Mouse (Mus musculus) thymus, postnatal 36 days (tissue): ENCODE data around the gene Znrf1.

Experiments used
- DNase-seq, 2 experiments: peaks; one replicate each; pipeline ENCODE4 v3.0.0; 2022; ENCODE audit warnings: mixed read lengths in 2 of 2

Znrf1 gene

DNA sequence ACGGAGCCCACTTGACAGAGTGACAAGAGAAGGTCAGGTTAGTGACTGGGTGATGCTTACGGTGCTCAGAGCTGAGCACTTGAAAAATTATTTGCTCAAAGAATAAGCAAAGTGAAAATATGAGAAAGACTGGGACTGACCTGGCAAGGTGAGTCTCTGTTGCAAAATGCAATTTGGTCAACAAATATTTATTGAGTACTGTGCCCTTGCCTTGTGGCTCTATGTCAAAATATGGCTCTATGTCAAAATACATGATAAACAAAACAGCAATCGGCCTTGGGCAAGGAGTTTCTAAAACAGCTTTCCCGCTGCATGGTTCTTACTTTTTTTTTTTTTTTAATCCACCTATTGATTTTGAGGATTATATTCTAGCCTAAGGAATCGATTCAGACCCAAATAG, 406 bp upstream of the Znrf1 start:
- DNase-seq: no peak

DNA sequence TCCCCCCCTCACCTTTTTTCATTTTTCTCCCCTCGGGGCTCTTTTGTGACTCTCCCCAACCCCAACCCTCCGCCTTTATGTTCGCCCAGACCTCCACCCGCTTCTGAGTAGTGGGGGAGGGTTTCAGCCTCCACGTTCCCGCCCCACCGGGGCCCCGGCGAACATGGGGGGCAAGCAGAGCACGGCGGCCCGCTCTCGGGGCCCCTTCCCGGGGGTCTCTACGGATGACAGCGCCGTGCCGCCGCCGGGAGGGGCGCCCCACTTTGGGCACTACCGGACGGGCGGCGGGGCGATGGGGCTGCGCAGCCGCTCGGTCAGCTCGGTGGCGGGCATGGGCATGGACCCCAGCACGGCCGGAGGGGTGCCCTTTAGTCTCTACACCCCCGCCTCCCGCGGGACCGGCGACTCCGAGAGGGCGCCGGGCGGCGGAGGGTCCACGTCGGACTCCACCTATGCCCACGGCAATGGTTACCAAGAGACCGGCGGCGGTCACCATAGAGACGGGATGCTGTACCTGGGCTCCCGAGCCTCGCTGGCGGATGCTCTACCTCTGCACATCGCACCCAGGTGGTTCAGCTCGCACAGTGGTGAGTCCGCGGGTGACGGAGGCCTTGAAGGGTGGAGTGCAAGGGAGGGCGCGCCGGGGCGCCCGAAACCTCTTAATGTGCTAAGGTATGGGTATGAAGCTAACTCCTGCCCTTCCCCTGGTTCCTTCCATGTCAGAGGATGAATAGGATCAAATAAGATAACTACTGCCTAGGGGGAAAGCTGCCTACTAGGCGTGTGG, 1.3 kb downstream of the Znrf1 start:
- DNase-seq: peak; percentile 79 to 84

DNA sequence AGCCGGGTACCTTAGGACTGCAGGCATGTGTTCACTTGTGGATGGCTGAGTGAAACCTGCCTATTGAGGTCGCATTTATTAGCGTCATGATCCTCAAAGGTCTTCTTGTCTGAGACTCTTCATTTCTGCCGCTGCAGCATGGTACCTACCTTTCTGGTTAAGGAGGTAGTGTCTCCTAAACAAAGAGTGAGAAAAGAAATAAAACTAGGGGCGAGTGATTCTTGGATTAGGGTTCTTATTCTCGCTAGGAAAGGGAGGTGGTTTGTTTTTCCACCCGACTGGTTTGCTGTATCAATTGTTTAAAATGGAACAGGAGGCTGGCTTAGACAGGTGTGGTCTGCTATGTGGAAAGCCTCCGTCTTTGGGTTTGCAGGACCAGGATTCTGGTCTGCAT, 1.9 kb downstream of the Znrf1 start:
- no peak for DNase-seq

DNA sequence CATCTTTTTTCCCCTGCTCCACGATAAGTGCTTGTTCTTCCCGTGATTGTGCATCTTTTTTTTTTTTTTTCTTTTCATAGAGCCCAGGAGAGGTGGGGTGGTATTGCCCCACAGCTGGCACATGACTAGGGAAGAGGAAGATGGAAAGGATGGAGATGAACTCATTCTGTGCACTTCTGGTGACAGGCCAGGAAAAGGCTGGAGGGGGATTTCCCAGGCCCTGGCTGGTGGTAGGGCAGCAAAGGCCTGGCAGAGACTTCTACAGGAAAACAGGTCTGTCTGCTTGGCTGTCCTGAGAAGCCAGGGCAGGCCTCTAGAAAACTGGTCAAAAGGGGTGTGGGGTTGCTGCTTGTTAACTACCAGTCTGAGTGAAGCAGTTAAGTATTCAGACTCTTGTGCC, 2.3 kb downstream of the Znrf1 start:
- DNase-seq: peak; percentile 45

DNA sequence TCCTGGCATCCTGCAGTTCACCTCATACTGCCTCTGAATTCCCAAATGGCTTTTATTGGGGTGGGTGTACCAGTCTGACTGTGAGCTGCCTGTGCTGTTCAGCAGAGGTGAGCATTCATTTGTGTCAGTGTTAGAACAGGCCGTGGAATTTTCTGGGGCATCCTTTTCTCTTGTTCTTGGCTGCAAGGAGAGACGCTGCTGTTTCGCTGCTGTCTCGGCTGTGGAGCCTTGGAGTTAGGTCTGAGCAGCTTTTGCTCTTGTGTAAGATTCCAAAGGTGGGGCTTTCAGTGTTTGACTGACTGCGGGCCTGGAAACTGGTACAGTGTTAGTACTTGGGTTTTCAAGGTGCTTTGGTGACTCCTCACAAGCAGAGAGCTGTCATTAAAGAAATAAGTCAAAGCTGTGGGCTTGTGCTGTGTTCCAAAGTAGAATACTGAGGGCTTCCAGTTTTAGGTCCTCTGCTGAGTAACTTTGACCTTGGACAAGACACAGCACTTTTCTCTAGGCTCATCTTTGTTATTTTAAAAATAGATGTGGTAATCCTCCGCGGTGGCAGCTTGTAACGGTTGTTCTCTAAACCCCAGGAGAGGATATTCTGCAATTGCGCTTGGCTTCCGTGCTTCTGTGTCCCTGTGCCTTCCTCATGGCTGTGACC, 3.7 kb downstream of the Znrf1 start:
- DNase-seq: peak; percentile 40 to 59

DNA sequence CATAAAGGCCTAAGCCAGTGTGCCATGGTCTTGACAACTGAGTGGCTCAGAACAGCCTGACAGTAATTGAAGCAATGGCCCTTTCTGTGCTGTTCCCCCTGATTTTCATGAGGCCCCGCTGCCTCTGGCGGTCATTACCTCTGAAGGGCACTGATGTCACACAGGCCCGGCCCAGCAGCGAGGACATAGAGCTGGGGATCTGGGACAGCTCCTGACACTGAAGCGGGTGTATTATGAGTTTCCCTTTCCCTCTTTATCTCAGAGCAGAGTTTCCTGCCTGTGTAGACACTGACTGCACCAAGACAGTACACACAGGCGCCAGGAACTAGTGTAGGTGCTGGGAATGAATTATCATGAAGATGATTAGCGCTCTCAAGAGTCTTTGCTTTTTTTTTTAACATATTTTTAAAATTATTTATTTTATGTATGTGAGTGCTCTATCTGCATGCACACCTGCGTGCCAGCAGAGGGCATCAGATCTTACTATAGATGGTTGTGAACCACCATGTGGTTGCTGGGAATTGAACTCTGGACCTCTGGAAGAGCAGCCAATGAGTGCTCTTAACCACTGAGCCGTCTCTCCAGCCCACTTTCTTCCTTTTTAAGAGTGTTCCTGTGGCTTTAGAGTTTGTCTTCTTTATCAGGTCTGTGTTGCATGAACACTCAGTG, 7.9 kb downstream of the Znrf1 start:
- DNase-seq: no peak

DNA sequence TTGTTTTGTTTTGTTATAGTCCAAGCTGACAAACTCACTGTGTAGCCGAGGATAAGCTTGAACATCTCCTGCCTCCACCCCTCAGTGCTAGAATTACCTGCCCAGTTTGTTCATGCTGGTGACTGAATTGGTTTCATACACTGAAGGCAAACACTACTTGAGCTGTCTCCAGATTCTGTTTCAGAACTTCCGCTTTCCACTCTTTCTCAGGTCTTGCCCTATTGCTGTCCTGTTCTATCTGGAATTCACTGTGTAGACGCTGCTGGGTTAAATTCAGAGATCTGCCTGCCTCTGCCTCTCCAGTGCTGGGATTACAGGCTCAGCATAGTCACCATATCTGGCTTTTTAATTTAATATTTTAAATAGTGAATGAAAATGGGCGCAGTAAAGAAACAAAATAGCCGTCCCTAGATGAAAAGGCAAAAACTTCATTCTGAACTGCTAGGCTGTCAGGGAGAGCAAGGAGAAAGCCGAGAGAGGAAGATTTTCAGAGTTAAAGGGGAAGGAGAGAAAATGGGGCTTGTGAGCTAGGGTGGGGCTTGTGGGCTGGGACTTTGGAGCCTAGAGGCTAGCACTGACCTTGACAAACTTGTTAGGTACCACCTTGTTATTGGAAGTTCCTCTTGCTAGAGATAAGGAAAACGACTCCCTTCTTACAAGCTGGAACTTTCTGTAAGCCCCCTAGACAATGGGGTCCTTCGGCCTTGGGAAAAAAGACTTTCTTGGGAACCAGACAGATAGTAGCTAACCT, 9.7 kb downstream of the Znrf1 start:
- DNase-seq: no peak

DNA sequence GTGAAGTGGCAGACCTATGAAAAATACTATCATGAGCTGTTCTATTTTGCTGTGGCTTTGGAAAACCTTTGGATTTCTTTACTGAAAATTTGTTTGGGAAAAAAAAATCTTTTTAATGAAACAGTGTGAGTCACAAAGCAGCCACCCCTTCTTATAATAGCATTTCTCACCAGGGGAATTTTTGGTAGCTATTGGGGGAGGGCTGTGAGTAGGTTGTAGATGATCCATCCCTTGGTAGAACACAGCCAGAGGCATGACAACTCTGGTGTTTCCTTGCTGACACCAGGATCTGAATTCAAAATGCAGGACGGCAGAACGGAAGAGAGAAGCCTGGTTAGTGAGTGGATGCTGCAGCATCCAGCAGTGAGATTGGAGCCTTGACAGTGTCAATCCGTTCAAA, 11.2 kb downstream of the Znrf1 start:
- DNase-seq: no peak

DNA sequence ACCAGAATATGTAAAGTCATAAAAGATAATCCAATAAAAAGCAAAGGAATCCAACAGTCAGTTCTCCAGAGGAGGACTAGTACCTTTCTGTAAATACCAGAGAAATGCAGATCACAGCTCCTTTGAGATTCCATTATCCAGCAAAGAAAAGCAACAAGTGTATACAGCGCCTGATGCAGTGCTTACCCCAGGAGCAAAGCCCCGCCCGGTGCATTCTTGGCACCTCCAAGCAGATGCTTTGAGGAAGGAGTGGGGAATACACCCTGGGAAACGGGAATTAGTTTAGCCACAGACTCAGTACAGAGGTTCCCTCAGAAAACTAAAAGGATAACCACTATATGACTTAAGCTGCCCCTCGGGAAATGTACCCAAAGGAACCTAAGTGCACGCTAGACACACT, 12.3 kb downstream of the Znrf1 start:
- no peak for DNase-seq

DNA sequence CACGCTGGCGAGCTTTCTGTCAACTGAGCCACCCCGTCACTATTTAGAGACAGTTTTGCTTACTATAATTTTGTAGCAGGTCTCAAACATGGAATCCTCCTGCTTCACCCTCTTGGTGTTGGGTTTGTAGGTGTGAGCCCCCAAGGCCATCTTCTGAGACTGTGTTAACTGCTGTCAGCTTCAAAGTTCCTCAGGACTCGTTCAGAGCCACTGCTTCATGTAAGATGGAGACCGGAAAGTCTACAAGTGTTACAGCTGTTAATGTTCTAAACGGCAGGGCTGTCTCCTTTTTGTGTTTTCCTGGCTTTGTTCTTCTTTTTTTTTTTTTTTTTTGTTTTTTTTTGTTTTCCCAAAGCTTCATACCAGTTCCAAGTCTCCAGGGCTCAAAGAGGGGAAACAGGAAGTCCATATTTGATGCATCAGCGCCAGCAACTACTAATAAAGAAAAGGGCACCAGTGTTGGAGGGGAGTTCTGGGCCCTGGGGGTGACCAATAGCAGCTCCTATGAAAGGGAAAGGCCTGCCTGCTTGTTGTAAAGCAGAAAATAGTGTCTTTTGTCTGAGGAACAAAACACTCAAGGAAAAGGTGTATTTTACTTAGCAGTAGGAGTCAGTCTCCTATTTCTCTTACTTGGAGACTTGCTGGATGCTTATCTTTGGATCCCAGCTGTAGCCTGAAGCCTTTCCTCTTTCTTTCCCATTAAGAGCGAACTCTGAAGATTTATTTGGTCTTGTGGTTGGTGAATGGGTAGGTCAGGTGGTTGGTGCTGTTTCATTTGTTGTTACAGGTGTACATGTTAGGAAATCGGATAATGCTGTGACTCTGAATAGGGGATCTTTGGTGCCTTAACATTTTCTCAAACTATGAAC, 14.3 kb downstream of the Znrf1 start:
- no peak for DNase-seq

DNA sequence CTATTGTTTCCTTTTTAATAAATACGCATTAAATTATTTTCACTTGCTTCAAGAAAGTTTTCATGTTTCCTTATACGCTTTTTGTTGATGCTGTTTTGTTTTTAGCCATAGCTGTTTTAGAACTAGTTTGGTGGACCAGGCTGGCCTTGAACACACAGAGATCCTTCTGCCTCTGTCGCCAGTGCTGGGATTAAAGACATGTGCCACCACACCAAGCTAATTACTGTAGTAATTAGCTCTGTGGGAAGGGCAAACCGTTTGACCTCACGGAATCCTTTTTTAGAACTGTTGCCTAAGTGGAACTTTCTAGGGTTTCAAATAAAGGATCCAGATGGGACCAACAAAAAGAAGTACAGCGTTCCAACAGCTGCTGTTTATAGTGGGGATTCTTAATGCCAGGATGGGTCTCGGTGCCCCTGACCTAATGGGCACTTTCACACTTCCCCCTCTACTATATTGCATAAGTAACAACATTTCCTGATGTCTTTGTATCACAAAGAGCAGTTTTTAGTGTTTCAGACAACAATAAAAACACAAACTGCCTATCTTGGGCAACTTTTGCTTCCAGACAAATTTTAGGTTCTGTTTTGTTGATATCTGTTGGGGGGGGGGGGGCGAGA, 15.7 kb downstream of the Znrf1 start:
- DNase-seq: no peak

DNA sequence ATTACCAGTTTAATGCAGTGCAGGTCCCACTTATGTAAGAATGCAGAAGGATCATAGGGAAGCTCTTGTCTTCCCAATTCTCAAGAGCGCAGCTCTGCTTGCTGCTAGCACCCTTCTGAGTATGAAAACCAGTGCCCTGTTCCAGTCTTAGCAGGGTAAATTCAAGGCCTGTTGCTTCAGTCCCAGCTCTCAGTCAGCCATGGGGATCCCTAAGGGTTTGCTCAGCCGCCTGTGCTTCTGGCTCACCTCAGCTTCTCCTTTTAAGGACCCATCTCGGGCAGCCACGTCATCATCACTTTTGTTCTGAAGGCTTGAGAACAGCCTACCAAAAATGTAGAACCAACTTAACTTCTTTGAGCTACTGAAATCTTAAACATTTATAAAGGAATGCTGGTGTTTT, 25.9 kb downstream of the Znrf1 start:
- peak; percentile 37 to 62 for DNase-seq

DNA sequence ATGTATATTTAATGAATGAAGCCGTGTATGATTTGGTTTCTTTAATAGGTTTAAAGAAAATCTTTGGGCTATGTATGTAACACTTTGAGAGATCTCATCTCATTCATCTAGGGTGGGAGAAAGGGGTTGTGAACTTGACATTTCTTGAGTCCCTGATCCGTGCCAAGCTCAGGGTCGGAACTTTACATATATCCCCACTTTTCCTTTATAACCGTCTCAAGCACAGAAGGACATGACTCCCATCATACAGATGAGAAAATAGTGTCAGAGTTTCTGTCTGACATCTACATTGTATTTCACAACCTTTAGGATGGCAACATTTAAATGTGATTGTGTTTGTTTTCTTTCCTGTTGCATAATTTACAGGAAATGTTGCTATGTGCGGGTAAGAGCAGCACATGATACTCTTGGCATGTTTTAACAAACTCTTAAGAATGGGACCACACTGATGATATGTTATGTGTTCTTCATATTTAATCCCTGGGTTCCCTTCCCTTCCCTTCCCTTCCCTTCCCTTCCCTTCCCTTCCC, 26.4 kb downstream of the Znrf1 start:
- DNase-seq: no peak

DNA sequence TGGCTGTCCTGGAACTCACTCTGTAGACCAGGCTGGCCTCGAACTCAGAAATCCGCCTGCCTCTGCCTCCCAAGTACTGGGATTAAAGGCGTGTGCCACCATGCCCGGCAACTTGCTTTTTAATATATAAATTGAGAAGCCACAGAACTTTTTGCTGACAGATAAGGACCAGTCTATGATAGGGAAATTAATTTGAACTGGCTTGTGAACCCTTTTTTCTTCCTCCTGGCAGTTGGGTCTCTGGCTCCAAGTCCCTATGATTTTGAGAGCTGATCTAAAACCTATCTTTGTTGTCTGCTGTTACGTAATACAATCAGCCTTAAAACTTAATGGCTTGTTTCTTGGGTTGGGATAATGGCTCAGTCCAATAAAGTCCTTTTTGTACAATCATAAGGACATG, 27.2 kb downstream of the Znrf1 start:
- no peak for DNase-seq

DNA sequence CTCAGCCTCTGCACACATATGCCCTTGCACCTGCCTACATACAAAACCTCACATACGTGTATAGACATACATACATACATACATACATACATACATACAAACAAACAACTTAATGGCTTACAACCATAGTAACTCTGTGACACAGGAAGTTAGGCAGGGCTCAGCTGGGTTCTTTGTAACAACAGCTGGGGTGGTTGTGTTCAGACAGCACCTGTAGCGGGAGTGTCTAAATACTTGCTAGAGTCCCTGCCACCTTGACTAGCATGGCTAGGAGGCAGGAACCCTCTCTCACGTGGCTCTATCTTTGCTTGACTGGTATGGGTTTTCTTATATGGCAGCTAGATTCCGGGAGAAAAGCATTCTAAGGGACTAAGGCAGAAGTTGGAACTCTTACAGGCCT, 27.8 kb downstream of the Znrf1 start:
- DNase-seq: peak; percentile 60 to 79

DNA sequence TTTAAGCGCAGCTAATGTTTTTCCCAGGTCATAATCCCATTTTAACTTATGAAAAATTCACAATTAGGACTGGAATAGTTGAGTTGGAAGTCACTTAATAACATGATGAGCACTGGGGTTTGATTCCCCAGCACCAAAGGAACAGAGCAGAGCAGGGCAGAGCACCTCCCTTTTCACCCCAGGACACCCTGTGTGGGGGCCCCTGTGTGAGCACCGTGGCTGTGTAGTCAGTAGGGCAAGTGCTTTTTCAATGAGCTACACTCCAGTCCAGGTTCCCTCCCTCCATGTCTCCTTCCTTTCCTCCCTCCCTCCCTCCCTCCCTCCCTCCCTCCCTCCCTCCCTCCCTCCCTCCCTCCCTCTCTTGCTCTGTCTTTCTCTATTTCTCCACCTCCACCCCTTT, 28.2 kb downstream of the Znrf1 start:
- DNase-seq: peak in 1 of 2 experiments; percentile 47

DNA sequence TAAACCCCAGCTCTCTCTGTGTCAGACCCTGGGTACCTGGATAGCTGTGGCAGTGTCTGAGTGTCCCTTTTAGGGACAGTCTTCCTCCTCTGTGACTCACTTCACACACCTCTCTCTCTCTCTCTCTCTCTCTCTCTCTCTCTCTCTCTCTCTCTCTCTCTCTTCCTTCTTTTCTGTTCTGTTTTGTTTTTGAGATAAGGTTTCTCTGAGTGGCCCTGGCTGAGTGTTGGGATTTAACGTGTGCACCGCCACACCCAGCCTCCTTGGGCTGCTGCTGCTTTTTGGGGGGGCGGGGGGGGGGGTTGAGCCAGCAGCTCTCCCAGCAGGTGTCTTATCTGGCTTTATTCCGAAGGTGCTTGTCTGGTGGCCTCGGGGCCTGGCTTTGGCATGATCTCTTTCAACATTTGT, 29.9 kb downstream of the Znrf1 start:
- DNase-seq: no peak

DNA sequence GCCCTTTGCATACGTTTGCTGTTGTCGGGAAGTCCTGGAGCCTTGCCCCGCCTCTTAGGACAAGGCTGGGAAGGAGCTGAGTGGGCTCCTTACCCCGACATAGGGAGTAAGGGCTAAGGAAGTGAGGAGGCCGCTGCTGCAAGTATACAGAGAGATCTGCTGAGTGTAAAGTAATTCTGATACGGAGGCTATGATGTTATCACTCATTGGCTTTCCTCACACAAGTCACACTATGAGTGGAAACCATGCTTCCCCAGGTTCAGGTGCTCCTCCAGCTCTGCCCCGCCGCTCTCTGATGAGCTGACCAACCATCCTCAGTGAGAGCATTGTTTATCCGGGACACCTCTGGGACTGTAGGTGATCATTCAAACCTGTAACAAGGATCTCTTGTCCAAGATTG, 30.4 kb downstream of the Znrf1 start:
- DNase-seq: no peak

DNA sequence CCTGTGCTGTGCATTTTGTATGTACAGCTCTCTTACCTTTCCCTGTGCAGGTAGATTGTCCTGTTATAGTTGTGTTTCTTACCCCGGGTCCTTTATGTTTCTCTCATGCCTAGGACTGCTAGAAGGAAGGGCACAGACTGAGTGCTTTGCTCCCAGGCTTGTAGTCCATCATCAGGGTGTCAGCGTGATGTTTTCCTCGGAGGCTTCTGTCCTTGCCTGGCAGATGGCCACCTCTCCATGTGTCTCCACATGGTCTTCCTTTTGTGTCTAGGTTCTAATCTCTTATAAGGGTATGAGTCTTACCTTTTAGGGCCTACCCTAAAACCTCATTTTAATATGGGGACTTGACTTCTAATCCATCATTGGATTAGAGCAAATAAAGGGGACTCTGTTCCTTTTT, 31.7 kb downstream of the Znrf1 start:
- DNase-seq: no peak

DNA sequence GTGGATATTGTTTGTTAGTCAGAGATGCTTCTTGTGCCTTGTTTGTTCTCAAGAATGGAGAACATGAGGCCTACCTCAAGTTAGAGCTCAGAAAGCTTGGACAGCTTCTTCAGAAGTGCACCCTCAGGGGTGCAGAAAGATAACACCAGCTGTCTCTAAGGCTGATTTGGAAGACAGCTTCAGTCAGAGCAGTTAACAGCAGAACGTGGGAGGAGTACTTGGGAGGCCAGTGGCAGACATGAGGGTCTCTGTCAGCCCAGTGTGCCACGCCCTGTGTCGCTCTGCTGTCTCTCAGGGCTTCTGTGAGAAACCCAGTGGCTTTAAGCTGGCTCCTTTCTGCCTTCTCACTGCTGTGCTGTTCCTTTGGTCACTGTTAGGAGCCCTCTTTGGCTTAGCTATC, 32.1 kb downstream of the Znrf1 start:
- DNase-seq: no peak

DNA sequence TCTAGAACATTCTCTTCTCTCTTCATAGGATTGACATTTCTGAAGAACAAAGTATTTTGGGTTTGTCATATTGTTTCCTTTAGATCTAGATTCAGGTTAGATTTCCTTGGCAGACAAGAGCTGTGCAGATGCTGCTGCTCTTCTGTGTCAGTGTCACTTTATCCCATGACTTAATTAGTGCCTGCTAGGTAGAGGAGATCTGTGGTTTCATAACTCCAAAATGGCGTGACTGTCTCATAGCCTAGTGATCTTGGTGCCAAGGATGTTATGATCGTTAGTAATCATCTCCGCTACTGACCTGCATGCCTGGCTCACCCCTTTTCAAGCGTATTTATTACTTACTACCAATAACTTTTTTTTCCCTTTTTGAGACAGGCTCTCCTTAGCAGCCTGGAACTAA, 34.0 kb downstream of the Znrf1 start:
- DNase-seq: no peak

DNA sequence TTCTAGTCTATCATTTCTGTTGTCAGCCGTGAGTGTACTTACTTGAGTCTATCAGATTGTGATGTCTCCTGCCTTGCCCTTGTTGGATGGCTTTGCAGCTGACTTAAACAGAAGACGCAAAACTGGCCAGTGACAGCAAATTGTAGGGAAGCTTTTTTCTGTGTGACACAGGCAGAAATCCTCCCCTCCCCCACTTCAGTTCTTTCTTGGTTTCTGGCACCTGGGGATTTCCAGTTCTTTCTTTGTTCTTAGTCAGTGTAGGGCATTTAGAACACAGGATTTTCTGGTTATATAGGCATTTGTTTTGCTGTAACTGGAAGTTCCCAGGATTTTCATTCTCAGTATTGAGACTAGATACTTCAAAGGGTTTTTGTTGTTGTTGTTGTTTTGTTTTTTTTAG, 34.5 kb downstream of the Znrf1 start:
- DNase-seq: peak in 1 of 2 experiments; percentile 19
